Mouse (Mus musculus) heart, embryonic 16.5 days (tissue): ENCODE data around the gene Lrrn2. TPM values are rescaled to one million over a fixed set of nuclear protein-coding genes. Genes with fewer than 3 reads are reported as not detected.

Experiments used
- ATAC-seq: fragments of 200-750 bp; cut with Nextera tagmentation; replicated peaks from 2 replicates; pipeline ENCODE4 v1.8.0; 2017; ENCODE audit warnings: moderate number of reproducible peaks; ENCODE audit not compliant: insufficient read depth, low FRiP score; ENCODE audit errors: extremely low read depth
- H3K27ac ChIP-seq: fragments of 300-500 bp; sonication (generic); 2 replicates; pipeline ENCODE4 v1.5.1; 2014; ENCODE audit warnings: mild to moderate bottlenecking, low read length, control low read depth, moderate library complexity
- H3K27me3 ChIP-seq: fragments of 300-500 bp; sonication (generic); 2 replicates; pipeline ENCODE4 v1.6.1; 2014; ENCODE audit warnings: low read length, mixed read lengths; ENCODE audit not compliant: control insufficient read depth, insufficient read depth
- H3K36me3 ChIP-seq: fragments of 300-500 bp; sonication (generic); 2 replicates; pipeline ENCODE4 v1.6.1; 2014; ENCODE audit not compliant: control insufficient read depth, insufficient read depth
- H3K4me1 ChIP-seq: fragments of 300-500 bp; sonication (generic); 2 replicates; pipeline ENCODE4 v1.6.1; 2014; ENCODE audit warnings: low read length, mixed read lengths; ENCODE audit not compliant: control insufficient read depth, insufficient read depth
- H3K4me2 ChIP-seq: fragments of 300-500 bp; sonication (generic); 2 replicates; pipeline ENCODE4 v1.6.1; 2014; ENCODE audit warnings: low read depth, mild to moderate bottlenecking, control low read depth, low read length
- H3K4me3 ChIP-seq: fragments of 300-500 bp; sonication (generic); 2 replicates; pipeline ENCODE4 v1.5.1; 2014; ENCODE audit warnings: mild to moderate bottlenecking, control low read depth, low read length
- H3K9ac ChIP-seq: fragments of 300-500 bp; sonication (generic); 2 replicates; pipeline ENCODE4 v1.6.1; 2014; ENCODE audit warnings: low read length, control low read depth
- H3K9me3 ChIP-seq: fragments of 300-500 bp; sonication (generic); replicated peaks from 2 replicates; pipeline ENCODE4 v1.6.1; 2016; ENCODE audit warnings: low read length; ENCODE audit not compliant: control insufficient read depth
- WGBS: fragments of 180-500 bp; shearing (Covaris S2); extraction: QIAGEN DNeasy Blood & Tissue Kit; methylation state at CpG from one replicate; pipeline ENCODE4 v1.1.7; 2014; 5-methylcytosine and 5-hydroxymethylcytosine counted together
- polyA plus RNA-seq: library from polyadenylated mRNA; unstranded; fragments of >200 nt; fragmentation: Nextera tagmentation; extraction: Ambion mirVana; gene quantifications from 2 replicates; pipeline ENCODE4 v1.2.1, GENCODE M21; 2015

Lrrn2 gene
- polyA plus RNA-seq, 1 experiment from 2014 or later = 8.4 TPM

DNA sequence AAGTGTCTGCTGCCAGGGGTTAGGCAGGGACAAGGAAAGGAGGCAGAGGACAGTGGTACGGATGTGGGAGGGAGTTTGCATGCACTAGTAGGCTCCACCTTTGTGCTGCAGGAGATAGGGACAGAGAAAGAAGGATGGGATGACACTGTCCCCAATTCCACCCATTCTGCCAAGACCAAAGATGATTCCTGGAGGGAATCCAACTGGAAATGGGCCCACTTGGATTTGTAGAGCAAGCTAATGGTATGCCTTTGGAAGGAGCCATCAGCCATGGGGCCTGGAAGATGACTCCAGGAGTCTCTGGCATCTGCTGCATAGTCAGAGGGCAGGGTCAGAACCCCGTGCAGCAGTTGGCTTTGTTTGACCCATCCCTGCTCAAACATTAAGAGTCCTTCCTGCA, 52.3 kb downstream of the Lrrn2 start:
- Histone ChIP-seq H3K27me3 (no peaks in the 10 kb centered on the region), H3K36me3 (no peaks in the 10 kb centered on the region), H3K4me2 (no peak overlapping the region), H3K4me1 (peaks cover 5% of the 10 kb centered on the region; the same call in 1 of the 2 replicates), H3K4me3 (no peak overlapping the region), H3K9ac (no peak overlapping the region), H3K9me3 (no peaks in the 10 kb centered on the region), H3K27ac (no peak overlapping the region)
- 61% methylated on average over 2 of the region's 2 CpGs for WGBS
- ATAC-seq = no peak

DNA sequence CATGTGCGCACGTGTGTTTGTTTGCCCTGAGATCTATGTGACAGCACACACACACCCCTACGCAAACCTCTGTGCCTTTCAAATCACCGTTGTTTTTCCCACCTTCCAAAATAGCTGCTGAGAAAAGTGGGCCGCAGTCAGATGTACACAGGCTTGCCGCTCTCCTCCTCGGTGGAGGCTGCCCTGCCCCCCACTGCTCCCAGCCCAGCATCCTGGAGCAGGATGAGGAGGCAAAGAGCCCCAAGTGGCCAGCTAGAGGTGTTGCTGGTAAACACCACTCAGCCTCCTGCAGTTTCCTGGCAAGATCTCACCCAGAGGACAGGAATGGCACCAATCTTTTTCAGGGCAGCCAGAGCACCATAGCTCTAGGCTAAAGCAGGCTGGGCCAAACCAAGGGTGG, 54.8 kb downstream of the Lrrn2 start:
- no peak overlapping the region for H3K4me3 ChIP-seq
- H3K4me2 ChIP-seq = no peak overlapping the region
- H3K27me3 ChIP-seq = no peaks in the 10 kb centered on the region
- 25% methylated on average over 7 of the region's 7 CpGs for WGBS
- no peaks in the 10 kb centered on the region for H3K9me3 ChIP-seq
- H3K27ac ChIP-seq = no peak overlapping the region
- ATAC-seq = peak; percentile 58; the same call in 1 of the 2 replicates
- H3K4me1 ChIP-seq = peaks cover 3% of the 10 kb centered on the region; the same call in 1 of the 2 replicates
- H3K36me3 ChIP-seq = no peaks in the 10 kb centered on the region
- H3K9ac ChIP-seq = no peak overlapping the region

DNA sequence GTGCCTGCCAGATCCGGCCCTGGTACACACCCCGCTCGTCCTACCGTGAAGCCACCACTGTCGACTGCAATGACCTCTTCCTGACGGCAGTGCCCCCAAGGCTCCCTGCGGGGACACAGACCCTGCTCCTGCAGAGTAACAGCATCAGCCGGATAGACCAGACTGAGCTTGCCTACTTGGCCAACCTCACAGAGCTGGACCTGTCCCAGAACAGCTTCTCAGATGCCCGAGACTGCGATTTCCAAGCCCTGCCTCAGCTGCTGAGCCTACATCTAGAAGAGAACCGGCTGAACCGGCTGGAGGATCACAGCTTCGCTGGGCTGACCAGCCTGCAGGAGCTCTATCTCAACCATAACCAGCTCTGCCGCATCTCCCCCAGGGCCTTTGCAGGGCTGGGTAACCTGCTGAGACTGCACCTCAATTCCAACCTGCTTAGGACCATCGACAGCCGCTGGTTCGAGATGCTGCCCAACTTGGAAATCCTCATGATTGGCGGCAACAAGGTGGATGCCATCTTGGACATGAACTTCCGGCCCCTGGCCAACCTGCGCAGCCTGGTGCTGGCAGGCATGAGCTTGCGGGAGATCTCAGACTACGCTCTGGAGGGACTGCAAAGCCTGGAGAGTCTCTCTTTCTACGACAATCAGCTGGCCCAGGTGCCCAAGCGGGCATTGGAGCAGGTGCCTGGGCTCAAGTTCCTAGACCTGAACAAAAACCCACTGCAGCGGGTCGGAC, 57.4 kb downstream of the Lrrn2 start:
- no peaks in the 10 kb centered on the region for H3K27me3 ChIP-seq
- ATAC-seq = no peak
- H3K9ac ChIP-seq = no peak overlapping the region
- no peaks in the 10 kb centered on the region for H3K9me3 ChIP-seq
- H3K4me2 ChIP-seq = no peak overlapping the region
- 89% methylated on average over 26 of the region's 26 CpGs for WGBS
- H3K36me3 ChIP-seq = no peaks in the 10 kb centered on the region
- H3K4me1 ChIP-seq = peaks cover 3% of the 10 kb centered on the region; the same call in 1 of the 2 replicates
- H3K4me3 ChIP-seq = no peak overlapping the region
- H3K27ac ChIP-seq = no peak overlapping the region

DNA sequence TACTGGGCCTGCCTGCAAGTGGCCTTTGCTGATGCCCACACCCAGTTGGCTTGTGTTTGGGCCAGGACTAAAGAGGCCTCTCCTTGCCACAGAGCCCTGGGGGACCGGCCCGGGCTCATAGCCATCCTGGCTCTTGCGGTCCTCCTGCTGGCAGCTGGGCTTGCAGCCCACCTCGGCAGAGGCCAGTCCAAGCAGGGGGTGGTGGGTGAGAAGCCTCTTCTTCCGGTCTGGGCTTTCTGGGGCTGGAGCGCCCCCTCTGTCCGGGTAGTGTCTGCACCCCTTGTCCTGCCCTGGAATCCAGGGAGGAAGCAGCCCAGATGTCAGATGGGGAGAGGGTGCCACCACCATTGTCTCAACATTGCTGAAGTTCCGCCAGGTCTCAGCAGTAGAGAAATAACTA, 58.9 kb downstream of the Lrrn2 start:
- Histone ChIP-seq H3K36me3 (no peaks in the 10 kb centered on the region), H3K27me3 (no peaks in the 10 kb centered on the region), H3K4me3 (no peak overlapping the region), H3K9me3 (no peaks in the 10 kb centered on the region), H3K27ac (no peak overlapping the region), H3K4me1 (peaks cover 3% of the 10 kb centered on the region; the same call in 1 of the 2 replicates), H3K4me2 (no peak overlapping the region), H3K9ac (no peak overlapping the region)
- WGBS = 64% methylated on average over 8 of the region's 8 CpGs
- no peak for ATAC-seq

DNA sequence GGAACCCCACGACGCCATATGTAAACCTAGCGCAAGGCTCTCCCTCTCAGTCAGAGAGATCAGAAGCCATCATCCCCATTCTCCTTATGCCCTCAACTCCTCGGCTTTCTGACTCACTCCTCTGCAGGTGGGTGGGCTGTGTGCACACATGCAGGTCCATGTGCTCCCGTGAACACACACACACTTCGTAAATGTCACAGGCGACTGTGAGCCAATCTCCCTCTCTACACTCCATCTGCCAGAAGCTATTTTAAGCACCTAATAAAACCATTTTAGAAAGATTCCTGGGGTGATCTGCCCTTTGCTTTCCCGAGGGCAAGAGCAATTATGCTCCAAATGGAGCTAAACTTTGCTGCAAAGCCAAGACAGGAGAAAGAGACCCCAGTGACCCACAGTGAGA, 65.8 kb downstream of the Lrrn2 start:
- no peak for ATAC-seq
- no peaks in the 10 kb centered on the region for H3K4me1 ChIP-seq
- no peaks in the 10 kb centered on the region for H3K36me3 ChIP-seq
- no peak overlapping the region for H3K4me2 ChIP-seq
- H3K9ac ChIP-seq = no peak overlapping the region
- no peak overlapping the region for H3K27ac ChIP-seq
- H3K27me3 ChIP-seq = no peaks in the 10 kb centered on the region
- WGBS = 61% methylated on average over 8 of the region's 8 CpGs
- H3K9me3 ChIP-seq = no peaks in the 10 kb centered on the region
- no peak overlapping the region for H3K4me3 ChIP-seq

DNA sequence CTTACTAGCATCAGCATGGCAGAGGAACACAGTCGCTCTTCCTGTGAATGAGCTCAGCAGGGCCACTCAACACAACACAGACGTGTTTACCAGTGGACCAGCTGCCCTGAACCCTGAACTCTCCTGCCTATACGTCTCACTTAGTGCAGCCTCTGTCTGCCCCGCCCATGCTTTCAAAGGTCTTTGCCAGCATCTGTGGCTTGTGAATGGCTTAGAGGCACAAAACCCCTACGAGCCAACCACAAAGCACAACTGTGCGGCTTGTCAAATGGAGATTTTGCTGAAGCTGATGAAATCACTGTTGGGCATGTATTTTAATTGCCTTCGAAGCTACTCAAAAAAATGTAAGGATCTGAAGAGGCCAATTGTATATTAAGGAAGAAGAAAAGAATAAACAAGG, 67.7 kb downstream of the Lrrn2 start:
- Histone ChIP-seq H3K27ac (no peak overlapping the region), H3K4me1 (no peaks in the 10 kb centered on the region), H3K4me2 (no peak overlapping the region), H3K27me3 (no peaks in the 10 kb centered on the region), H3K9me3 (no peaks in the 10 kb centered on the region), H3K4me3 (no peak overlapping the region), H3K36me3 (no peaks in the 10 kb centered on the region), H3K9ac (no peak overlapping the region)
- no peak for ATAC-seq
- 61% methylated on average over 7 of the region's 7 CpGs for WGBS

DNA sequence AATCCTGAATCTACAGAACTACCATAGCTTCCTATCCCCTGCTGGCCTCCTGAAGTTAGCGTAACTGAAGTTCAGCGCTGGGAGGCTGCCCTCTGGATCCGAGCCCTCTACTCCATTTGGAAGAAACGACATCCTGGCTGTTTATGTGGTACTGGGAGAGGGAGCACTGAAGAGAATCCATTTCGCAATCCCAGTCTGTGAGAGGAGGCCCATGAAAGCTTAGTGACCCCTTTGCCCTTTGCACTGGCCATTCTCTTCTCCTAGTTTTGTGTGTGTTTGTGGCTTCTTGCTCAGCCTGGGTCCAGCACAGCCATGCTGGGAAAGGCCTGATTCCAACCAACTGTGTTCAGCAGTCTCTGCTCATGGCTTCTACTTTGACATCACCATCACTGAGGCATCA, 76.7 kb downstream of the Lrrn2 start:
- ATAC-seq = no peak
- H3K36me3 ChIP-seq = no peaks in the 10 kb centered on the region
- no peaks in the 10 kb centered on the region for H3K9me3 ChIP-seq
- H3K4me1 ChIP-seq = no peaks in the 10 kb centered on the region
- no peak overlapping the region for H3K4me3 ChIP-seq
- H3K4me2 ChIP-seq = no peak overlapping the region
- no peaks in the 10 kb centered on the region for H3K27me3 ChIP-seq
- WGBS = 82% methylated on average over 5 of the region's 5 CpGs
- H3K9ac ChIP-seq = no peak overlapping the region
- H3K27ac ChIP-seq = no peak overlapping the region

DNA sequence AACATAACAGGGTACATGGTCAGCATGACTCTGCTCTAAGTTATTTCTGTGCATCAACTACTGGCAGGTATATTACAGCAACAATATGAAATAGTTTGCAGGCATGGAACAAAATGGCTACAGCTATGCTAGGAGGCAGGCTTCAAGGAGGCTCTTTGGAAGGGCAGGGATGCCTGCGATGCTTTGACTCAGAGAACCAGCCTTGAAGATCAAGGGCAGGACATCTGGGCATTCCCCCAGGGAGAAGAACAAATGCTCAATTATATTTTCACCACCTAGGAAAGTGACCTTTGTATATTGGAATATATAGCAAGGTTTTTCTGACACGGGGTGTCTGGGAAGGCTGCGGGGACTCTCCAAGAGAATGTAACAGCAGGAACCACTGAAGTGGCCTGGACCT, 81.7 kb downstream of the Lrrn2 start:
- Histone ChIP-seq H3K4me3 (no peak overlapping the region), H3K9ac (no peak overlapping the region), H3K4me2 (no peak overlapping the region), H3K9me3 (no peaks in the 10 kb centered on the region), H3K4me1 (peaks cover 3% of the 10 kb centered on the region), H3K36me3 (no peaks in the 10 kb centered on the region), H3K27ac (no peak overlapping the region), H3K27me3 (no peaks in the 10 kb centered on the region)
- WGBS = 90% methylated on average over 3 of the region's 3 CpGs
- ATAC-seq = no peak

DNA sequence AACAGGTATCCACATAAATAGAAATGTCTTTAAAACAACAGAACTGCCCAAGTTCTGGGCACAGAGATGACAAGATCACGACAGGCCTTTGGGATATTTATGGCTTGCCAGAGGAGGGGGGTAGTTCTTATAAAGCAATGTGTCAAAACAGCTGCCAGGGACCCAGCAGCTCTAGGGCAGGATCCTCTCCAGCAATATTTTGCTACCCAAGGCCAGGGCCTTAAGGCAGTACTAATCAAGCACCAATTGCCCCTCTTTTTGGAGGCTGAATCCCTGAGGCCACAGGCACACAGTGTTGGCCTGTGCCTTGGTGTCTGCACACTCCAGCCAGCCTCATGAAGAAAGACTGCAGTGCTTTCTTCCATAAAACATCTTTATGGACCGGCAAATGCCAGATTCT, 84.0 kb downstream of the Lrrn2 start:
- Histone ChIP-seq H3K27me3 (no peaks in the 10 kb centered on the region), H3K4me2 (no peak overlapping the region), H3K9ac (no peak overlapping the region), H3K27ac (no peak overlapping the region), H3K4me3 (no peak overlapping the region), H3K9me3 (0 out of 2 replicates have a peak, but pooled peaks cover 2% of the 10 kb centered on the region), H3K36me3 (no peaks in the 10 kb centered on the region), H3K4me1 (peaks cover 3% of the 10 kb centered on the region)
- ATAC-seq = no peak
- 87% methylated on average over 2 of the region's 2 CpGs for WGBS
